Mouse (Mus musculus) hindbrain, embryonic 10.5 days (tissue): ENCODE data around the gene Apaf1. TPM values are rescaled to one million over a fixed set of nuclear protein-coding genes. Genes with fewer than 3 reads are reported as not detected.

Experiments used
- DNase-seq: peaks from one replicate; pipeline ENCODE4 v3.0.0-alpha.2; 2017; ENCODE audit warnings: low spot score
- H3K27ac ChIP-seq: fragments of 300-500 bp; sonication (generic); 2 replicates; pipeline ENCODE4 v1.5.1; 2016; ENCODE audit warnings: mild to moderate bottlenecking, moderate library complexity
- H3K27me3 ChIP-seq: fragments of 300-500 bp; sonication (generic); 2 replicates; pipeline ENCODE4 v1.6.1; 2016; ENCODE audit warnings: mild to moderate bottlenecking; ENCODE audit not compliant: poor library complexity, insufficient read depth, severe bottlenecking
- H3K36me3 ChIP-seq: fragments of 300-500 bp; sonication (generic); 2 replicates; pipeline ENCODE4 v1.6.1; 2016; ENCODE audit warnings: mild to moderate bottlenecking, moderate library complexity
- H3K4me1 ChIP-seq: fragments of 300-500 bp; sonication (generic); replicated peaks from 2 replicates; pipeline ENCODE4 v1.6.1; 2016; ENCODE audit warnings: mild to moderate bottlenecking
- H3K4me3 ChIP-seq: fragments of 300-500 bp; sonication (generic); 2 replicates; pipeline ENCODE4 v1.5.1; 2016; ENCODE audit warnings: mild to moderate bottlenecking, moderate library complexity
- H3K9me3 ChIP-seq: fragments of 300-500 bp; sonication (generic); 2 replicates; pipeline ENCODE4 v1.6.1; 2016; ENCODE audit warnings: mild to moderate bottlenecking, moderate library complexity
- WGBS: fragments of 180-500 bp; shearing (Covaris S2); methylation state at CpG from one replicate; pipeline ENCODE4 v1.1.7; 2016; 5-methylcytosine and 5-hydroxymethylcytosine counted together
- polyA plus RNA-seq: library from polyadenylated mRNA; unstranded; fragments of >200 nt; fragmentation: Nextera tagmentation; extraction: Ambion mirVana; gene quantifications from 2 replicates; pipeline ENCODE4 v1.2.1, GENCODE M21; 2016

Gene Apaf1
- polyA plus RNA-seq, 1 experiment from 2014 or later = 21.4 TPM

- H3K9me3 ChIP-seq = no peaks in the 10 kb centered on the region
- H3K4me3 ChIP-seq = no peak overlapping the region
- peaks cover 14% of the 10 kb centered on the region for H3K36me3 ChIP-seq
- no peaks in the 10 kb centered on the region for H3K27me3 ChIP-seq
- no peak overlapping the region for H3K27ac ChIP-seq
- DNase-seq = no peak
- H3K4me1 ChIP-seq = no peaks in the 10 kb centered on the region
- WGBS = 89% methylated on average over 3 of the region's 3 CpGs
Observed at GRCm38 (mm10) chr10:91105981-91106380, 23.4 kb upstream of the Apaf1 start.

GRCm38 (mm10) chr10:91102799-91103590 is 20.4 kb upstream of the Apaf1 start:
- DNase-seq = no peak
- Histone ChIP-seq H3K36me3 (peaks cover 14% of the 10 kb centered on the region), H3K27ac (no peak overlapping the region), H3K27me3 (no peaks in the 10 kb centered on the region), H3K4me3 (no peak overlapping the region), H3K9me3 (no peaks in the 10 kb centered on the region), H3K4me1 (no peaks in the 10 kb centered on the region)
- 90% methylated on average over 14 of the region's 14 CpGs for WGBS

GRCm38 (mm10) chr10:91101936-91102335 is 19.4 kb upstream of the Apaf1 start:
- H3K4me1 ChIP-seq = no peaks in the 10 kb centered on the region
- no peaks in the 10 kb centered on the region for H3K27me3 ChIP-seq
- WGBS = 94% methylated on average over 25 of the region's 25 CpGs
- peaks cover 14% of the 10 kb centered on the region for H3K36me3 ChIP-seq
- H3K4me3 ChIP-seq = no peak overlapping the region
- no peak for DNase-seq
- H3K9me3 ChIP-seq = no peaks in the 10 kb centered on the region
- H3K27ac ChIP-seq = no peak overlapping the region

GRCm38 (mm10) chr10:91100101-91100500 is 17.5 kb upstream of the Apaf1 start:
- H3K27me3 ChIP-seq = no peaks in the 10 kb centered on the region
- no peak overlapping the region for H3K4me3 ChIP-seq
- H3K27ac ChIP-seq = no peak overlapping the region
- no peaks in the 10 kb centered on the region for H3K9me3 ChIP-seq
- WGBS = 86% methylated on average over 1 of the region's 1 CpGs
- peaks cover 14% of the 10 kb centered on the region for H3K36me3 ChIP-seq
- DNase-seq = no peak
- no peaks in the 10 kb centered on the region for H3K4me1 ChIP-seq

GRCm38 (mm10) chr10:91098056-91098455 is 15.5 kb upstream of the Apaf1 start:
- H3K4me3 ChIP-seq = no peak overlapping the region
- WGBS = 91% methylated on average over 8 of the region's 8 CpGs
- H3K4me1 ChIP-seq = no peaks in the 10 kb centered on the region
- peaks cover 21% of the 10 kb centered on the region for H3K36me3 ChIP-seq
- H3K27me3 ChIP-seq = no peaks in the 10 kb centered on the region
- no peak overlapping the region for H3K27ac ChIP-seq
- no peak for DNase-seq
- H3K9me3 ChIP-seq = no peaks in the 10 kb centered on the region

GRCm38 (mm10) chr10:91094251-91095104 is 11.9 kb upstream of the Apaf1 start:
- H3K27ac ChIP-seq = no peak overlapping the region
- 92% methylated on average over 15 of the region's 15 CpGs for WGBS
- no peaks in the 10 kb centered on the region for H3K27me3 ChIP-seq
- no peaks in the 10 kb centered on the region for H3K4me1 ChIP-seq
- no peak overlapping the region for H3K4me3 ChIP-seq
- DNase-seq = no peak
- no peaks in the 10 kb centered on the region for H3K9me3 ChIP-seq
- peaks cover 7% of the 10 kb centered on the region; the same call in 1 of the 2 replicates for H3K36me3 ChIP-seq

- Histone ChIP-seq H3K27me3 (no peaks in the 10 kb centered on the region), H3K9me3 (no peaks in the 10 kb centered on the region), H3K36me3 (peaks cover 7% of the 10 kb centered on the region; the same call in 1 of the 2 replicates), H3K4me1 (no peaks in the 10 kb centered on the region), H3K27ac (no peak overlapping the region), H3K4me3 (no peak overlapping the region)
- WGBS = 85% methylated on average over 4 of the region's 4 CpGs
- no peak for DNase-seq
Observed at GRCm38 (mm10) chr10:91092812-91093211, 10.2 kb upstream of the Apaf1 start.

- WGBS = 60% methylated on average over 12 of the region's 12 CpGs
- DNase-seq = no peak
- peaks cover 7% of the 10 kb centered on the region; the same call in 1 of the 2 replicates for H3K4me1 ChIP-seq
- H3K27ac ChIP-seq = peak overlapping the region; percentile 91
- H3K9me3 ChIP-seq = no peaks in the 10 kb centered on the region
- H3K4me3 ChIP-seq = peak overlapping the region; percentile 79
- H3K27me3 ChIP-seq = no peaks in the 10 kb centered on the region
- peaks cover 13% of the 10 kb centered on the region for H3K36me3 ChIP-seq
Observed at GRCm38 (mm10) chr10:91083393-91083927, 890 bp upstream of the Apaf1 start.

GRCm38 (mm10) chr10:91081959-91082507 is 537 bp downstream of the Apaf1 start:
- Histone ChIP-seq H3K9me3 (no peaks in the 10 kb centered on the region), H3K36me3 (peaks cover 28% of the 10 kb centered on the region), H3K27ac (peak overlapping the region; percentile 91), H3K4me3 (peak overlapping the region; percentile 79), H3K4me1 (peaks cover 7% of the 10 kb centered on the region; the same call in 1 of the 2 replicates), H3K27me3 (no peaks in the 10 kb centered on the region)
- under 1% methylated on average over 27 of the region's 27 CpGs for WGBS
- DNase-seq = no peak

GRCm38 (mm10) chr10:91080540-91080939 is 2.0 kb downstream of the Apaf1 start:
- no peaks in the 10 kb centered on the region for H3K27me3 ChIP-seq
- WGBS = 91% methylated on average over 5 of the region's 5 CpGs
- H3K9me3 ChIP-seq = no peaks in the 10 kb centered on the region
- H3K4me3 ChIP-seq = no peak overlapping the region
- H3K36me3 ChIP-seq = peaks cover 43% of the 10 kb centered on the region
- H3K27ac ChIP-seq = no peak overlapping the region
- H3K4me1 ChIP-seq = peaks cover 7% of the 10 kb centered on the region; the same call in 1 of the 2 replicates
- DNase-seq = no peak

- DNase-seq = no peak
- 89% methylated on average over 2 of the region's 2 CpGs for WGBS
- Histone ChIP-seq H3K27me3 (no peaks in the 10 kb centered on the region), H3K27ac (no peak overlapping the region), H3K4me3 (no peak overlapping the region), H3K36me3 (peaks cover 69% of the 10 kb centered on the region), H3K4me1 (peaks cover 7% of the 10 kb centered on the region; the same call in 1 of the 2 replicates), H3K9me3 (no peaks in the 10 kb centered on the region)
Observed at GRCm38 (mm10) chr10:91076667-91077066, 5.9 kb downstream of the Apaf1 start.

- no peak overlapping the region for H3K27ac ChIP-seq
- no peak overlapping the region for H3K4me3 ChIP-seq
- no peaks in the 10 kb centered on the region for H3K9me3 ChIP-seq
- no peaks in the 10 kb centered on the region for H3K27me3 ChIP-seq
- WGBS = 93% methylated on average over 3 of the region's 3 CpGs
- DNase-seq = no peak
- peaks cover 78% of the 10 kb centered on the region for H3K36me3 ChIP-seq
- H3K4me1 ChIP-seq = no peaks in the 10 kb centered on the region
Observed at GRCm38 (mm10) chr10:91073345-91073744, 9.2 kb downstream of the Apaf1 start.
